Mouse (Mus musculus) heart, postnatal 0 days (tissue): ENCODE results near the gene Helz. TPM values are rescaled to one million over a fixed set of nuclear protein-coding genes. Genes with fewer than 3 reads are reported as not detected.

Experiments
- ATAC-seq: fragments of 200-750 bp; cut with Nextera tagmentation; 2 replicates; pipeline ENCODE4 v1.8.0; 2017; ENCODE audit warnings: low read depth, moderate number of reproducible peaks, moderate library complexity; ENCODE audit not compliant: insufficient read depth
- DNase-seq: peaks from one replicate; pipeline ENCODE4 v3.0.0-alpha.2; 2016; ENCODE audit warnings: low spot score
- H3K27ac ChIP-seq: fragments of 300-500 bp; sonication (generic); 2 replicates; pipeline ENCODE4 v1.5.1; 2014; ENCODE audit warnings: low read depth, mild to moderate bottlenecking
- H3K27me3 ChIP-seq: fragments of 300-500 bp; sonication (generic); 2 replicates; pipeline ENCODE4 v1.6.1; 2014; ENCODE audit warnings: low read length, mixed read lengths; ENCODE audit not compliant: control insufficient read depth, insufficient read depth
- H3K36me3 ChIP-seq: fragments of 300-500 bp; sonication (generic); replicated peaks from 2 replicates; pipeline ENCODE4 v1.6.1; 2014; ENCODE audit warnings: low read length, mixed read lengths; ENCODE audit not compliant: control insufficient read depth, insufficient read depth
- H3K4me1 ChIP-seq: fragments of 300-500 bp; sonication (generic); 2 replicates; pipeline ENCODE4 v1.6.1; 2014; ENCODE audit warnings: antibody characterized with exemption; ENCODE audit not compliant: control insufficient read depth, insufficient read depth
- H3K4me2 ChIP-seq: fragments of 300-500 bp; sonication (generic); 2 replicates; pipeline ENCODE4 v1.6.1; 2014; ENCODE audit warnings: low read depth, mild to moderate bottlenecking, low read length, moderate library complexity
- H3K4me3 ChIP-seq: fragments of 300-500 bp; sonication (generic); 2 replicates; pipeline ENCODE4 v1.5.1; 2014; ENCODE audit warnings: low read depth, low read length
- H3K9ac ChIP-seq: fragments of 300-500 bp; sonication (generic); replicated peaks from 2 replicates; pipeline ENCODE4 v1.6.1; 2014; ENCODE audit warnings: low read depth, low read length, mixed read lengths
- H3K9me3 ChIP-seq: fragments of 300-500 bp; sonication (generic); replicated peaks from 2 replicates; pipeline ENCODE4 v1.6.1; 2016; ENCODE audit warnings: low read length; ENCODE audit not compliant: control insufficient read depth
- CTCF ChIP-seq: IDR thresholded peaks from 2 replicates; pipeline ENCODE4 v1.5.1; 2016; ENCODE audit warnings: antibody characterized with exemption, control low read depth, low read depth
- EP300 ChIP-seq: IDR thresholded peaks from 2 replicates; pipeline ENCODE4 v1.6.1; 2016; ENCODE audit warnings: antibody characterized with exemption, low read depth
- WGBS: fragments of 180-500 bp; shearing (Covaris S2); extraction: QIAGEN DNeasy Blood & Tissue Kit; methylation state at CpG from one replicate; pipeline ENCODE4 v1.1.7; 2014; 5-methylcytosine and 5-hydroxymethylcytosine counted together
- polyA plus RNA-seq: library from polyadenylated mRNA; unstranded; fragments of >200 nt; fragmentation: Nextera tagmentation; extraction: Ambion mirVana; gene quantifications from 2 replicates; pipeline ENCODE4 v1.2.1, GENCODE M21; 2015
- total RNA-seq: library from RNA; depleted of rRNA; stranded (reverse); fragments of >200 nt; gene quantifications from 2 replicates; pipeline ENCODE4 v1.2.3, GENCODE M21; 2014; ENCODE audit warnings: low replicate concordance

Helz gene
- total and polyA plus RNA-seq, 2 experiments from 2014 or later = 7.3 to 10.8 TPM

DNA sequence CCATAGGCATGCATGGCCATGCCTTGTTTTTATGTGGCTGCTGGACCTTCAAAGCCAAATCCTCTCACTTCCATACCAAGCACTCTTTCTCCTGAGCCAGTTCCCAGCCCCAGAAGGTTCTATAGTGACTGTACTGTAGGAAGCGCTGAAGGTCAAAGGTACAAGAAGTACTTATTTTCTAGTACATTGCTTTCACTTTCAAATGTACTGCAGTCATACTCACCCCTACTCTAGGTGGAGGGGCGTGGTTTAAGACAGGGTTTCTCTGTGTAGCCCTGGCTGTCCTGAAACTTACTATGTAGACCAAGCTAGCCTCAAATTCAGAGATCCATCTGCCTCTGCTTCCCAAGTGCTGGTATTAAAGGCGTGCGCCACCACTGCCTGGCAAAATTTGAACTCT lies 8.7 kb upstream of the Helz start:
- Histone ChIP-seq H3K27ac (no peak overlapping the region), H3K4me2 (no peak overlapping the region), H3K36me3 (no peaks in the 10 kb centered on the region), H3K4me1 (no peaks in the 10 kb centered on the region), H3K4me3 (no peak overlapping the region), H3K27me3 (no peaks in the 10 kb centered on the region), H3K9me3 (no peaks in the 10 kb centered on the region), H3K9ac (no peak overlapping the region)
- WGBS = 93% methylated on average over 4 of the region's 4 CpGs
- ATAC-seq (no peak), DNase-seq (no peak)
- no peak for TF ChIP-seq CTCF
- no peak for TF ChIP-seq EP300

DNA sequence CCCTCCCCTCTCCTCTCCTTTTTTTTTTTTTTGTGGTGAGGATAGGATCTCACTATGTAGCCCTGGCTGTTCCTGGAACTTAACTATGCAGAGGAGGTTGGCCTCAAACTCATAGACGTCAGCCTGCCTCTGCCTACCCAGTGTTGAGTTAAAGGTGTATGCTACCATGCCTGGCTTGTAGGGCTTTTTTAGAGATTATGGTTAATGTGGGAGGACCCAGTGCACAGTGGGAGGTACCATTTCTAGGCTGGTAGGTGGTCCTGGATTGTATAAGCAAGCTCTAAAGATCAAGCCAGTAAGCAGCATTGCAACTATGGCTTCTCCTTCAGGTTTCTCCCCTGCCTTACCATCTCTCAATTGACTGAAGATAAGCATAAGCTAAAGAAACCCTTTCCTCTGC lies 7.4 kb upstream of the Helz start:
- Histone ChIP-seq H3K27ac (no peak overlapping the region), H3K4me1 (no peaks in the 10 kb centered on the region), H3K9me3 (no peaks in the 10 kb centered on the region), H3K36me3 (no peaks in the 10 kb centered on the region), H3K4me3 (no peak overlapping the region), H3K9ac (no peak overlapping the region), H3K4me2 (no peak overlapping the region), H3K27me3 (no peaks in the 10 kb centered on the region)
- 50% methylated on average over 1 of the region's 1 CpGs for WGBS
- DNase-seq = no peak
- ATAC-seq = no peak
- TF ChIP-seq EP300 (no peak), CTCF (no peak)

DNA sequence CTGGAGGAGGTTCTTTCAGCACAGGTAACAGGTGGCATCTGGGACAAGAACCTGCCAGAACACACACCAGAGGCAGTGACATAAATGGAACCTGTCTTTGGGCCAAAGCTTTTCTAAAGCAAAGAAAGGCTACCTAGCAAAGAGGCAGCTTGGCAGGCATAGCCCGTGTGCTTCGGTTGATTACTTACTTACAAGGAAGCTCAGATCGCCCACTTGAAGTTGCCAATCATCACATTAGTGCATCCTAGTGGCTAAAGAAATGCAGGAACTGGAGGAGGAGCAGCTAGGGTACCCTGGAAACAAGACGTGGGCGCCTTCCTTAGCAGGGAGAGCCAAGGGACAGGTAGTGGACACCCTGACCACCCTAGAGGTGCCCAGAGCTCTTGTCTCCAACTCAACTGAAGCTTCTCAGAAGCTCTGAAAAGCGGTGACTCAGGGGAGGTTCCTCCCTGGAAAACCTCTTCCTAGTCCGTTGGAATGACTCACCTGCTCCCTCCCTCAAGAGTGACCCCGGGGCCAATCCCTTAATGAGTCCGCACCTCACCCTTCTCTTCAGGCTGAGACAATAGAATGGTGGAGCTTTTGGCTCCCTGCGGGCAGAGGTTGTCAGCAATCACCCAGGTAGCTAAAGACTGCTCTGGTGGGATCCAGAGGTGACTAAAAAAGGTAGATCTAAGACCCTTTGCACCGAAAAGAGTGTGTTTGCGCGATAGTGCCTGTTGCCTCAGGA lies 1.8 kb upstream of the Helz start:
- Histone ChIP-seq H3K4me2 (no peak overlapping the region), H3K27me3 (no peaks in the 10 kb centered on the region), H3K4me1 (peaks cover 10% of the 10 kb centered on the region; the same call in 1 of the 2 replicates), H3K9ac (no peak overlapping the region), H3K36me3 (0 out of 2 replicates have a peak, but pooled peaks cover 10% of the 10 kb centered on the region), H3K27ac (no peak overlapping the region), H3K9me3 (no peaks in the 10 kb centered on the region), H3K4me3 (no peak overlapping the region)
- no peak for TF ChIP-seq EP300
- no peak for TF ChIP-seq CTCF
- ATAC-seq = no peak
- DNase-seq = no peak
- 35% methylated on average over 13 of the region's 13 CpGs for WGBS

DNA sequence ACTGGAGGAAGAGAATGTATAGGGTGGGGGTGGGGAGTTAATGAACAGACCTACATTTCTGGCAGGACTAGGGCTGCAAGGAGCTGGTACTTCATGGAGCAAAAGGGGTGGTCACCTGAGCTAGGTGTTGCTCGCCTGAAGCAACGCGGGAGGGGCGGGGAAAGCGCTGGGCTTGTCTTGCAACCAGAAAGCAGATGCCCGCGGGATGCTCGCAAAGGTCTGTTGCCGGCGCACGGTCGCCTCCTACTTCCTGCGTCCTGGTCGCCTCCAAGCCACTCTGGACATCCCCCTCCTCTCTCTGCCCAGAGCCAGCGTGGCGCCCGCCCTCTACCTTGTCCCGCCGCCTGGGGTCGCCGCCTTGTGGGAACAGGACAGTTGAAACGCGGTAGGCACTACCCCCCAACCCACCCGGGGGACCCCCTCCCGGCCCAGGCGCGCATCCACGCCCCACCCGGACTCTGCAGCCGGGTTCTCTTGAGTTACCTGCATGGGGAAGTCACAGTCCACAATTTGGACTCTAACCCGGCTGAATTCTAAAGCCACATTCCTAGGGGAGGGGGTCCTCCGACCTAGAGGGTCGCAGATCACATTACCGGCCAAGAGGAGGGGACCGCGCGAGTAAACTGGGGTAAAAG lies 946 bp upstream of the Helz start:
- Histone ChIP-seq H3K4me1 (peaks cover 16% of the 10 kb centered on the region; the same call in 1 of the 2 replicates), H3K27me3 (no peaks in the 10 kb centered on the region), H3K4me2 (peak overlapping the region; percentile 100), H3K9me3 (no peaks in the 10 kb centered on the region), H3K27ac (no peak overlapping the region), H3K36me3 (0 out of 2 replicates have a peak, but pooled peaks cover 10% of the 10 kb centered on the region), H3K9ac (peak overlapping the region; percentile 98; the same call in 1 of the 2 replicates), H3K4me3 (peak overlapping the region; percentile 97)
- under 1% methylated on average over 37 of the region's 37 CpGs for WGBS
- DNase-seq (no peak), ATAC-seq (peak; percentile 8)
- no peak for TF ChIP-seq CTCF

DNA sequence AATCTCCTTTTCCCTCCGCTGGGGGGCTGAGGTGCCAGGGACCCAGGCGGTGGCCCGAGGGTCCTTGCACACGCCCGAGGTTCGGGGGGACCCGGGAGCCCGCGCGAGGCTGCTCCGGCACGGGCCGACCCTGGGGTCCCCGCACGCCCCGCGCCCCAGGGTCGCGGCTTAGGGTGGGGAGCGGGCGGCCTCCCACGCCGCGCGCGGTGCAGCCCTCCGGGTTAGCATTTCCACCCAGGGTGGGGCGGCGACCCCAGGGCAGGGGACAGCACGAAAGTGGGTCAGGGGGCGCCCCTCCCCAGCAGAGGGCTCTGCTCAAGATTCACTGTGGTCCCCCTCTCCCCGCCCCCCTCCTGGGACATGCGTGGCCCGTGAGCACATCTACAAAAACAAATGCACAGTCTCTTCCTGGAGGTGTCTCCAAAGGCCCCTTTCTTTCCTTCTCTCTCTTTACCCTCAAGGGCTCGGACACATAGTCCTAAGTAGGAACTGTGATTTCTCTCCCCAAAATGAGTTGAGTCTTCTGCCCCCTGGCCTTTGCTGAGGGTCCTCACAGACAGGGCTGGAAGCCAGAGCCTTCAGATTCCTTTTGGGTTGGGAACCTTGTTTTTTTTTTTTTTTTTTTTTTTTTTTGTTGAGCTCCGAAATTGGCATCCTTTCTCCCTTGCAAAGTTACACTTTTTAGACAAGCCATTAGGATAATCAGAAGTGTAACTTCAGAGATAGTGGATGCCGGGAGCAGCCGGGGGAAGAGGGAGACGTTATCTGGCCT lies 660 bp downstream of the Helz start:
- 4% methylated on average over 25 of the region's 39 CpGs for whole genome bisulfite sequencing
- peaks cover 16% of the 10 kb centered on the region; the same call in 1 of the 2 replicates for H3K4me1 ChIP-seq
- peak; percentile 32 for ATAC-seq
- TF ChIP-seq EP300 (no peak), CTCF (no peak)
- no peaks in the 10 kb centered on the region for H3K9me3 ChIP-seq
- H3K27ac ChIP-seq = peak overlapping the region; percentile 87
- H3K4me2 ChIP-seq = peak overlapping the region; percentile 100
- DNase-seq = no peak
- peak overlapping the region; percentile 97 for H3K4me3 ChIP-seq
- 0 out of 2 replicates have a peak, but pooled peaks cover 10% of the 10 kb centered on the region for H3K36me3 ChIP-seq
- peak overlapping the region; percentile 98 for H3K9ac ChIP-seq
- H3K27me3 ChIP-seq = no peaks in the 10 kb centered on the region
